ENCODE assay signal across 30 mouse cellular contexts in the genomic region with DNA sequence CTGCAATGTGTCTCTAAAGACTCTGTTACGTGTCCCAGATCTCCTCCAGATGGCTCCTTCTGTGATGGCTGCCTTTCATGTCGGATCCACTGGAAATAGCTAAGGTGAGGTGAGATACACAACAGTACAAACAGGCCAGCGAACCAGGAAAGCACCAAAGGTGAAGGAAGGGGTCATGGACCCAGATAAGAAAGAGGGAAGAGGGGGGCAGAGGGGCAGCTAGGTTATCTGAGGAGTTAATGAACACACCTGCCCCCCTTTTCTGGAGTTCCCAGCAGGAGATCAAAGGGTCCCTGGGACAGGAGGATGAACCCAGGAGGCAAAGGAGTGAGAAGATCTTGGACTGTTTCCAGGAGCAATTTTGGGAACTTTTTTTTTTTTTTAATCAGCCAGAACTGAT. TPM values are rescaled to one million over a fixed set of nuclear protein-coding genes. Genes with fewer than 3 reads are reported as not detected.
DNase-seq lines count a peak whose midpoint lies in the region; ATAC-seq lines count a peak whose summit lies in the region.
"Had no signal": no experiment of that assay in that cellular context is flagged by ENCODE, and none has a peak within 500 bp of the region (broad histone marks: within the 10 kb centered on the region; RNA-seq: fewer than 3 reads in every experiment).

No protein-coding gene starts in this region.

- H3K27ac ChIP-seq in liver, embryonic 12.5 days: no peak overlapping the region
- H3K27ac ChIP-seq in liver, embryonic 15.5 days (replicated peaks): peak overlapping the region; percentile 25; the same call in 1 of the 2 replicates
- no peak overlapping the region for H3K27ac ChIP-seq in midbrain, embryonic 11.5 days (ENCODE audit: low read depth, low read length)
- H3K27ac ChIP-seq: embryonic facial prominence, embryonic 12.5 days; embryonic facial prominence, embryonic 15.5 days; forebrain, embryonic 12.5 days; forebrain, embryonic 15.5 days; gastrocnemius, adult 2 months; hindbrain, embryonic 12.5 days; hindbrain, embryonic 15.5 days had no signal

- no peak for DNase-seq in frontal cortex, postnatal 10 days (ENCODE audit: low spot score in 2 of 2)
- no peak for DNase-seq in midbrain, embryonic 11.5 days (ENCODE audit: low spot score, missing footprints)
- DNase-seq in left cerebral cortex, adult 8-10 months (ENCODE audit: low spot score in 2 of 2): no peak
- DNase-seq in embryo, embryonic 9.5 days (ENCODE audit: extremely low spot score): no peak
- DNase-seq: adrenal gland, adult 8-10 months; adrenal gland, postnatal 25 days; cerebellum, adult 18-20 months; cerebellum, adult 9-10 months; cerebellum, postnatal 14 days; gastrocnemius, adult 2 months; gastrocnemius, postnatal 14 days; heart, adult 11 months had no signal

- peaks cover 4% of the 10 kb centered on the region; the same call in 1 of the 2 replicates for H3K4me1 ChIP-seq in liver, embryonic 12.5 days
- peaks cover 5% of the 10 kb centered on the region for H3K4me1 ChIP-seq in liver, embryonic 15.5 days (replicated peaks)
- no peaks in the 10 kb centered on the region for H3K4me1 ChIP-seq in midbrain, embryonic 11.5 days (ENCODE audit: control insufficient read depth, insufficient read depth, low read length)
- H3K4me1 ChIP-seq: embryonic facial prominence, embryonic 12.5 days; embryonic facial prominence, embryonic 15.5 days; forebrain, embryonic 12.5 days; forebrain, embryonic 15.5 days; hindbrain, embryonic 15.5 days had no signal

- H3K36me3 ChIP-seq in liver, embryonic 12.5 days: no peaks in the 10 kb centered on the region
- no peaks in the 10 kb centered on the region for H3K36me3 ChIP-seq in liver, embryonic 15.5 days (replicated peaks)
- no peaks in the 10 kb centered on the region for H3K36me3 ChIP-seq in midbrain, embryonic 11.5 days (ENCODE audit: control insufficient read depth, insufficient read depth, low read length)
- H3K36me3 ChIP-seq: embryonic facial prominence, embryonic 12.5 days; embryonic facial prominence, embryonic 15.5 days; forebrain, embryonic 12.5 days; forebrain, embryonic 15.5 days; hindbrain, embryonic 12.5 days; hindbrain, embryonic 15.5 days had no signal

- ATAC-seq in frontal cortex, adult (ENCODE audit: low TSS enrichment): peak; percentile 58; the same call in 1 of the 2 replicates
- peak; percentile 55 for ATAC-seq in liver, embryonic 12.5 days
- ATAC-seq in liver, embryonic 15.5 days (ENCODE audit: insufficient read depth): peak; percentile 57
- no peak for ATAC-seq in midbrain, embryonic 11.5 days (ENCODE audit: low FRiP score)
- ATAC-seq: activated CD4-positive, CD25-positive, alpha-beta regulatory T cell, adult 4 months; forebrain, embryonic 15.5 days had no signal

- H3K9ac ChIP-seq in liver, embryonic 12.5 days: no peak overlapping the region
- no peak overlapping the region for H3K9ac ChIP-seq in liver, embryonic 15.5 days
- H3K9ac ChIP-seq in midbrain, embryonic 11.5 days (ENCODE audit: low read length): no peak overlapping the region
- H3K9ac ChIP-seq: embryonic facial prominence, embryonic 12.5 days; embryonic facial prominence, embryonic 15.5 days; forebrain, embryonic 12.5 days; forebrain, embryonic 15.5 days; hindbrain, embryonic 12.5 days; hindbrain, embryonic 15.5 days had no signal

- H3K4me3 ChIP-seq in liver, embryonic 12.5 days: no peak overlapping the region
- H3K4me3 ChIP-seq in liver, embryonic 15.5 days (replicated peaks): no peak overlapping the region
- H3K4me3 ChIP-seq in midbrain, embryonic 11.5 days (ENCODE audit: low read depth, low read length): no peak overlapping the region
- H3K4me3 ChIP-seq: embryonic facial prominence, embryonic 12.5 days; embryonic facial prominence, embryonic 15.5 days; forebrain, embryonic 12.5 days; forebrain, embryonic 15.5 days; gastrocnemius, adult 2 months; hindbrain, embryonic 12.5 days; hindbrain, embryonic 15.5 days had no signal

- 30% methylated on average over 3 of the region's 3 CpGs for WGBS in liver, embryonic 12.5 days (ENCODE audit: insufficient replicate concordance)
- WGBS in liver, embryonic 15.5 days (ENCODE audit: insufficient replicate concordance): 40% methylated on average over 3 of the region's 3 CpGs
- WGBS in midbrain, embryonic 11.5 days: 82% methylated on average over 3 of the region's 3 CpGs

- no peaks in the 10 kb centered on the region for H3K27me3 ChIP-seq in liver, embryonic 12.5 days (replicated peaks)
- H3K27me3 ChIP-seq in liver, embryonic 15.5 days: no peaks in the 10 kb centered on the region
- H3K27me3 ChIP-seq in midbrain, embryonic 11.5 days (ENCODE audit: control insufficient read depth, insufficient read depth, low read length): no peaks in the 10 kb centered on the region
- H3K27me3 ChIP-seq: embryonic facial prominence, embryonic 12.5 days; embryonic facial prominence, embryonic 15.5 days; forebrain, embryonic 12.5 days; forebrain, embryonic 15.5 days; hindbrain, embryonic 12.5 days; hindbrain, embryonic 15.5 days had no signal

- H3K9me3 ChIP-seq in liver, embryonic 12.5 days (replicated peaks): no peaks in the 10 kb centered on the region; the same call in 1 of the 2 replicates
- no peaks in the 10 kb centered on the region for H3K9me3 ChIP-seq in liver, embryonic 15.5 days (replicated peaks)
- no peaks in the 10 kb centered on the region for H3K9me3 ChIP-seq in midbrain, embryonic 11.5 days (ENCODE audit: control insufficient read depth, low read length)
- H3K9me3 ChIP-seq: embryonic facial prominence, embryonic 12.5 days; embryonic facial prominence, embryonic 15.5 days; forebrain, embryonic 12.5 days; forebrain, embryonic 15.5 days; hindbrain, embryonic 12.5 days; hindbrain, embryonic 15.5 days had no signal

- no peak overlapping the region for H3K4me2 ChIP-seq in liver, embryonic 12.5 days
- no peak overlapping the region for H3K4me2 ChIP-seq in liver, embryonic 15.5 days
- no peak overlapping the region for H3K4me2 ChIP-seq in midbrain, embryonic 11.5 days
- H3K4me2 ChIP-seq: embryonic facial prominence, embryonic 12.5 days; embryonic facial prominence, embryonic 15.5 days; forebrain, embryonic 12.5 days; forebrain, embryonic 15.5 days; heart, embryonic 11.5 days; hindbrain, embryonic 12.5 days; hindbrain, embryonic 15.5 days had no signal

RNA-seq across cellular contexts. Expression of gene Serpina16, which starts 9.4 kb away (rescaled TPM):
- polyA plus RNA-seq in liver, embryonic 12.5 days (2016; fragmentation: Nextera tagmentation; extraction: Ambion mirVana): not detected in 2 replicates
- 0.17 TPM in 1 of 2 replicates, not detected in the other for polyA plus RNA-seq in liver, embryonic 15.5 days (2015; fragmentation: Nextera tagmentation; extraction: Ambion mirVana)
- polyA plus RNA-seq in midbrain, embryonic 11.5 days (2014; fragmentation: Nextera tagmentation; extraction: Ambion mirVana): not detected in 2 replicates
- total RNA-seq in left cerebral cortex, adult 8-10 months (2022): not detected
- total RNA-seq: adrenal gland, postnatal 25 days; ES-E14; gastrocnemius, adult 2 months; gastrocnemius, postnatal 14 days; gastrocnemius, postnatal 4 days; heart, adult 8-10 months; heart, postnatal 25 days; hematopoietic stem cell, adult 5-6 weeks had no signal
- polyA plus RNA-seq: activated CD4-positive, CD25-positive, alpha-beta regulatory T cell, adult 4 months; embryonic facial prominence, embryonic 12.5 days; embryonic facial prominence, embryonic 15.5 days; forebrain, embryonic 12.5 days; forebrain, embryonic 15.5 days; heart, embryonic 11.5 days; heart, embryonic 14.5 days; heart, postnatal 0 days; hindbrain, embryonic 12.5 days; hindbrain, embryonic 15.5 days had no signal

RNA-seq across cellular contexts. Expression of gene Serpina1f, which starts 9.9 kb away (rescaled TPM):
- polyA plus RNA-seq in liver, embryonic 12.5 days (2016; fragmentation: Nextera tagmentation; extraction: Ambion mirVana): 0.13 and 0.21 TPM in 2 replicates
- 0.05 TPM in 2 replicates for polyA plus RNA-seq in liver, embryonic 15.5 days (2015; fragmentation: Nextera tagmentation; extraction: Ambion mirVana)
- polyA plus RNA-seq in midbrain, embryonic 11.5 days (2014; fragmentation: Nextera tagmentation; extraction: Ambion mirVana): not detected in 2 replicates
- not detected for total RNA-seq in left cerebral cortex, adult 8-10 months (2022)
- total RNA-seq: adrenal gland, adult 8-10 months; adrenal gland, postnatal 25 days; ES-E14; gastrocnemius, adult 2 months; gastrocnemius, postnatal 14 days; gastrocnemius, postnatal 4 days; heart, adult 8-10 months; heart, postnatal 25 days; hematopoietic stem cell, adult 5-6 weeks had no signal
- polyA plus RNA-seq: activated CD4-positive, CD25-positive, alpha-beta regulatory T cell, adult 4 months; embryonic facial prominence, embryonic 12.5 days; embryonic facial prominence, embryonic 15.5 days; forebrain, embryonic 12.5 days; forebrain, embryonic 15.5 days; heart, embryonic 11.5 days; heart, embryonic 14.5 days; heart, postnatal 0 days; hindbrain, embryonic 12.5 days; hindbrain, embryonic 15.5 days had no signal

RNA-seq across cellular contexts. Expression of gene Serpina6, which starts 28.4 kb away (rescaled TPM):
- polyA plus RNA-seq in liver, embryonic 12.5 days (2016; fragmentation: Nextera tagmentation; extraction: Ambion mirVana): 1,015 and 1,058 TPM in 2 replicates
- polyA plus RNA-seq in liver, embryonic 15.5 days (2015; fragmentation: Nextera tagmentation; extraction: Ambion mirVana): 1,444 and 1,483 TPM in 2 replicates
- not detected in 2 replicates for polyA plus RNA-seq in midbrain, embryonic 11.5 days (2014; fragmentation: Nextera tagmentation; extraction: Ambion mirVana)
- not detected for total RNA-seq in left cerebral cortex, adult 8-10 months (2022)
- total RNA-seq: ES-E14; gastrocnemius, adult 2 months; gastrocnemius, postnatal 14 days; gastrocnemius, postnatal 4 days; heart, adult 8-10 months; heart, postnatal 25 days; hematopoietic stem cell, adult 5-6 weeks had no signal
- polyA plus RNA-seq: activated CD4-positive, CD25-positive, alpha-beta regulatory T cell, adult 4 months; forebrain, embryonic 12.5 days; forebrain, embryonic 15.5 days; heart, postnatal 0 days; hindbrain, embryonic 12.5 days had no signal

RNA-seq across cellular contexts. Expression of gene Serpina10, which starts 54.1 kb away (rescaled TPM):
- polyA plus RNA-seq in liver, embryonic 12.5 days (2016; fragmentation: Nextera tagmentation; extraction: Ambion mirVana): 24.0 and 26.4 TPM in 2 replicates
- polyA plus RNA-seq in liver, embryonic 15.5 days (2015; fragmentation: Nextera tagmentation; extraction: Ambion mirVana): 44.0 and 44.7 TPM in 2 replicates
- not detected in 2 replicates for polyA plus RNA-seq in midbrain, embryonic 11.5 days (2014; fragmentation: Nextera tagmentation; extraction: Ambion mirVana)
- total RNA-seq in left cerebral cortex, adult 8-10 months (2022): not detected
- total RNA-seq: ES-E14; gastrocnemius, adult 2 months; gastrocnemius, postnatal 14 days; heart, adult 8-10 months; heart, postnatal 25 days; hematopoietic stem cell, adult 5-6 weeks had no signal
- polyA plus RNA-seq: activated CD4-positive, CD25-positive, alpha-beta regulatory T cell, adult 4 months; embryonic facial prominence, embryonic 12.5 days; forebrain, embryonic 12.5 days; heart, embryonic 14.5 days; heart, postnatal 0 days; hindbrain, embryonic 12.5 days had no signal

Comparison
In these comparisons a context has a peak if more than half of its experiments do, and no peak if none do; other contexts are left out.
1. RNA of gene Serpina6, which starts 28.4 kb away (polyA plus RNA-seq): 1,444 to 1,483 TPM in liver, embryonic 15.5 days and 1,015 to 1,058 TPM in liver, embryonic 12.5 days; not detected in midbrain, embryonic 11.5 days; every median in the first group is over 1,000 times any median in the second.